Mouse (Mus musculus) kidney, postnatal 25 days (tissue): Measurements from ENCODE around the gene St6galnac1.
"Not testable (repeated sequence)": the region's sequence is repeated elsewhere in the genome, so short reads cannot be mapped to it uniquely, and the experiment has no call there.

ENCODE experiments used
- DNase-seq, 2 experiments: peaks; one replicate each; pipeline ENCODE4 v3.0.0; 2021; ENCODE audit warnings: mixed read lengths in 2 of 2

Gene St6galnac1

GRCm38 (mm10) chr11:116807116-116807515 is 31.8 kb upstream of the St6galnac1 start:
- DNase-seq = no peak

GRCm38 (mm10) chr11:116806136-116807071 is 31.1 kb upstream of the St6galnac1 start:
- no peak for DNase-seq

- DNase-seq = no peak
Measured at GRCm38 (mm10) chr11:116802709-116803108, 27.4 kb upstream of the St6galnac1 start.

DNA sequence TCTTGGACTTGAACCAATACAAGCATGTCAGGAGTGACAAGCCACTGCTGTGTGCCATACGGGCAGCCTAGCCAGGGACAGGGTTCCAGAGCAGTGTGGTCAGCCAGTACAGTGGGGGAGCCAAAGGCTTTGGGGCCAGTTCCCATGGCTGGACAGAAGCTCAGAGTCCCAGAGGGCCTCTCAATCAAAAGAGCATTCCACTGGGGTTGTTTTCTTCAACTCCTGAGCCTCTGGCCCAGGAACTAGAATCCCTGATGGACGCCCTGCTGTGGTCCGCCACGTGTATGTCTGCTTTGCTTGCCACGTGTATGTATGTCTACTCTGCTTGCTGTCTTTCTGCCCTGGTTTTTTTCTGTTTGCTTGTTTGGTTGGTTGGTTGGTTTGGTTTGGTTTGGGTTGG is 25.8 kb upstream of the St6galnac1 start:
- no peak for DNase-seq

- no peak for DNase-seq
Measured at GRCm38 (mm10) chr11:116799364-116799763, 24.1 kb upstream of the St6galnac1 start.

GRCm38 (mm10) chr11:116784221-116784620 is 8.9 kb upstream of the St6galnac1 start:
- DNase-seq = no peak

- DNase-seq = no peak
Measured at GRCm38 (mm10) chr11:116782737-116783145, 7.4 kb upstream of the St6galnac1 start.

DNA sequence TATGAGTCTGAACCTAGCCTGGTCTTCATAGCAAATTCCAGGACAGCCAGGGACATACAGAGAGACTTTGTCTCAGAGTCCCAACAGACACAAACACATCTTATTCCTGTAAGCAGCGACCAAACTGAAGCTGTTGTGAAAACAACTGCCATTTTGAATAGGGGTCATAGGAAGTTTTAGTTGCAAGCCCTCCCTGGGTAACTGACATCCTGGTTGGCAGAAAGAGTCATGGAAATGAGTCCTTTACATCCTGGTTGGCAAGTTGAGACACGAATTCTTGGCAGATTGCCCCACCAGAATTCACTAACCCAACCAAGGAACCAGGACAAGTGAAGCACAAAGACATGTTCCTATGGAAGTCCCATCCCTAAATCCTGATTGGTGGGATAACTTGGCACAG is 2.1 kb downstream of the St6galnac1 start:
- DNase-seq = no peak

DNA sequence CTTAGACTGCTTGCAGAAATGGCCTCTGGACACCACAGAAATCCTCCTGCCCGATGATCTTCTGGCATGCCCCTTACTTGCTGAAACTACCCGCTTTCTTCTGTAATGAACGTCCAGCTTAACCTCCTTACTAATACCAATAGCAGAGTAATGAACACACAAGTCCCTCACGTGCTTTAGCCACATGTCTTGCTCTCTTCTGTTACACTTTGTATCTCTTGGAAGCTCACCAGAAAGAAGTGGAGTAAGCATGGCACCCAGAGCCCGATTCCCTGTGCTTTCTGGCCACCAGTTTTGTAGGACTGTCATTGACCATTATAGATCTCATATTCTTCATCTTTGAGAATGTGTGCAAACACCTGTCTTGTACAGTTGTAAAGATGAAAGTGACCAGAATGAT is 5.4 kb downstream of the St6galnac1 start:
- no peak for DNase-seq

DNA sequence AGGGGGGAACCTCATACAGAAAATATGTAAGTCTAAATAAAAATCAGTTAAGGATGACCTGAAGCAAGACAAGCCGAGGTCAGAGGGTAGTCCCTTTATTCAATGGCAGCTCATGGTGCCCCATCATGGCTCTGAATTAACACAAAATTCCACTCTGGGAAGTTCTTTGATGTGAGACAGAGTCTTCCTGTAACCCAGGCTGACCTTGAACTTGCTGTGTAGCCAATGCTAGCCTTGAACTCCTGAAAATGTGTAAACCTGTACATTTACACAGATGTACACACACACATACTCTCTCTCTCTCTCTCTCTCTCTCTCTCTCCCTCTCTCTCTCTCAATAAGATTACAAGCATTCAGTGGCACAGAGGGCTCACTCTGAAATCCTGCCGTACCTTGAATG is 10.4 kb downstream of the St6galnac1 start:
- DNase-seq = no peak

DNA sequence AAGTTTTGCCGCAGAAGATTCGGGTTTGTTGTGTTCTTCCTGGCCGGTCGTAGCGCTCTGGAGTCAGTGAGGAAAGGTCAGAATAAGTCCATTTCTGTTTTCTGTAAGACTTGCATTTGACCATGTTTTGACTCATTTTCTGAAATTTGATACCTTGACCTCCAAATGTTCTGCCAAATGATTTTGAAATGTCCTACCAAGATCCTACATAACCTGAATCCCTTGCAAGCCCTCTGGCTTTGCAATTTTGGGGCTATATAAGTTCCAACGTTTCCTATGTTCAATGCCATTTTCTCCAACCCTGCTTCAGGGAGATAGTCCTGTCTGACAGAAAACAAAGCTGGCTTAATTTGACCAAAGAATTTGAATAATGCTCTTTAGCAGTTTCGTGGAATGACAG is 11.0 kb downstream of the St6galnac1 start:
- DNase-seq = no peak

- DNase-seq = peak in 1 of 2 experiments; percentile 28
Measured at GRCm38 (mm10) chr11:116755191-116755590, 20.1 kb downstream of the St6galnac1 start.

DNA sequence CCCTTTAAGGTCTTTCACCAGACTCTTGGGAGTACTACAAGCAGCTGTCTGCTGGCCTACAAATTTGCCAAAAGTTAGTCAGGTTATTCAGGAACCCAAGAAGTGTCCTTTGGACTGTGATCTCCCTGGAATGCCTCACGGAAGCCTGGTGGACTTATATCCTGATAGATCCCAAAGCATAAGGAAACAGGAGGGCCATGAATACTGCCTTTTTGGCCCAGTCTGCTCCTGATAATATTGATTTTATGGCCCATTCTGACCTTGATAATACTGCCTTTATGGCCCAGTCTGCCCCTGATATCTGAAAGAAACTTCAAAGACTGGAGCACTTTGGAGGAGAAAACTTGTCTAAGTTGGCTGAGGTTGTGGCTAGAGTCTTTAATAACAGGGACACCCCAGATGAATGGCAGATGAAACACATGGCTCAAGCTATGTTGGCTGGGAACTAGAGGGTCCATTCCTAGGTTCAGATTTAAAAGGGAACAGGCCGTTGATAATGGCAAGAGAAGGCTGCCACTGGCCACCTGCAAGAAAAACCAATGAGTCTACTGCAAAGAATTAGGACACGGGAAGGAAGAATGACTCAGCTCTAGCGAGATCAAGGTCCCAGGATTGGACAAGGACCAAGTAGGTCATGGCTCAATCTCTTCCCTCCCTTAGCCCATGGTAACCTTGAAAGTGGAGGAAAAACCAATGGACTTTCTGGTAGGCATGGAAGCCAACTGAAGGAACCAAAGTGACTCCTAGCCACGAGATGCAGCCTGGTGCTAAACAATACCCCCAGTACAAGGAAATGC is 21.4 kb downstream of the St6galnac1 start:
- DNase-seq = peak; percentile 27 to 56

- DNase-seq = no peak
Measured at GRCm38 (mm10) chr11:116749733-116750132, 25.6 kb downstream of the St6galnac1 start.

GRCm38 (mm10) chr11:116748692-116749091 is 26.6 kb downstream of the St6galnac1 start:
- DNase-seq = not testable (repeated sequence)

DNA sequence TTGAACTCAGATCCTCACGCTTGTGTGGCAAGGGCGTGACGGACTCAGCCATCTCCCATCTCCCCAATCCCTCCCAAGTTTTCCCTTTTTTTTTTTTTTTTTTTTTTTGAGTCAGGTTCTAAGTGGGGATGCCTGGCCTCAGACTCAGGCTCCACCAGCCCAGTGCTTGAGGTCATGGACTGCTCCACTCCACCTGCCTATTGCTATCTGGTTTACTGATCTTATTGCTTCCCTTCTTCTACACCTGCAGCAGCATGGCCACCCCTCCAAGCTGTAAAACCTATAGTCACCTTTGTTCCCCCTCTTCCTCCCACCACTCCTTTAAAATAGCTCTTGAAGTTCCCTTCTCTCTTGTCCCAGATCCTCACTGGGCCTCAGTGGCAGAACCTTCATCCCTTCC is 28.5 kb downstream of the St6galnac1 start:
- not testable (repeated sequence) for DNase-seq

DNA sequence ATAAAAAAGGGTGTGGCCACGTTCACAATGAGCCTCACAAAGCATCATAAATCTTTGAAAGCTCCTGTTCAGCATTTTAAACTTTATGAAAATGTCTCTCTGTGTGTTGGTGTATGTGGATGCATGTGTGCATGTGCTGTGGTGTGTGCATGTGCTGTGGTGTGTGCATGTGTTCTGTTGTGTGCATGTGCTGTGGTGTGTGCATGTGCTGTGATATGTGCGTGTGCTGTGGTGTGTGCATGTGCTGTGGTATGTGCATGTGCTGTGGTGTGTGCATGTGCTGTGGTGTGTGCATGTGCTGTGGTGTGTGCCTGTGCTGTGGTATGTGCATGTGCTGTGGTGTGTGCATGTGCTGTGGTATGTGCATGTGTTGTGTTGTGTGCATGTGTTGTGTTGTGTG is 29.9 kb downstream of the St6galnac1 start:
- not testable (repeated sequence) for DNase-seq

DNA sequence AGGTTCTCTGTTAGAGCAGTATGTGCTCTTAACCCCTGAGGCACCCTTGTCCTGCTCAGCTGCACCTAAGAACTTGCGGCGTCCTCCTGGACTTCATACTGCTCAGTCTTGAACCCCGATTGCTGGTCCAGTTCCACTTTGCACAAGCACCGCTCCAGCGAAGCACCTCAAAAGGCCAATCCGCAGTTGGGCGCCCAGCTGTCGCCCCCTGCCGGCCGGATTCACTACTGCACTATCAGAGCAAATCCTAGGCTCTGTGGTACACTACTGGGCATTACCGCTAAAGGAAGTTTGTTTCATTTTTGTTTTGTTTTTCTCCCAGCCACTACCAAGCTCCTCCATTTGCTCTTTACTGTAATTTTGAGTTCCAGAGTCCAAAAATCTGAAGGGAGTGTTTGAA is 36.9 kb downstream of the St6galnac1 start:
- DNase-seq = peak in 1 of 2 experiments; percentile 32

DNA sequence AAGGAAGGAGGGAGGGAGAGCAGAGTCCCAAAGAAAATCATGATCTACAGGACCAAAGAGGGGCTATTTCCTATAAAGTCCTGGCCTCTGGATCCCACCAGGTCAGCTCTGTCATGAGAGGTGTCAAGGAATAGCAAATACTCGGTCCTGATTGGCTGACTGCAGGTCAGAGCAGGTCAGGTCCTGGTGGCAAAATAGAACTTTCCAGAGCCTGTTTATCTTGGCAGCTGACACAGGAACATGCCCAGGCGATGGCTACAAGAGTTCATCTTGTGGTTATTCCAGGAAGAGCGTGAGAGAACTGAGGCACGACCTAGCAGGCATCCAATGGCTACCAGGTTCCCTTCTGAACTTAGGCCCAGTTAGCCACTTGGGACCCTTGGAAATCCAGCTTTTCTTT is 42.8 kb downstream of the St6galnac1 start:
- no peak for DNase-seq

DNA sequence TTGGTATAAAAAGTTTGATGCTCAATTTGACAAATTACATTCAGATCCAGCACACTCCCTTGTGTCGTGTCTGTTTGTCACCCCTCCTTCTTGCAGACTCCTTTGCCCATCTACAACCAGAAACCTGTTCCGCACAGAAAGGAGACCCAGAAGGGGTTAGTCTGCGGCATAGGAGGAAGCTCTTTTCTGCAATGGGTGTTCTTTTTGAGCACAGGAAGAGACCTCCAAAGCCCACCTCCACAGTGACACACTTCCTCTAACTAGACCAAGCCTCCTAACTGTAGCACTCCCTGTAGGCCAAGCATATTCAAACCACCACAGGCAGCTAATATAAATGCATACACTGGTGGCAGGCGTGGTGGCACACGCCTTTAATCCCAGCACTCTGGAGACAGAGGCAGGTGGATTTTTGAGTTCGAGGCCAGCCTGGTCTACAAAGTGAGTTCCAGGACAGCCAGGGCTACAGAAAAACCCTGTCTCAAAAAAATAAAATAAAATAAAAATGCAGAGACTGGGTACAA is 44.2 kb downstream of the St6galnac1 start:
- not testable (repeated sequence) for DNase-seq

DNA sequence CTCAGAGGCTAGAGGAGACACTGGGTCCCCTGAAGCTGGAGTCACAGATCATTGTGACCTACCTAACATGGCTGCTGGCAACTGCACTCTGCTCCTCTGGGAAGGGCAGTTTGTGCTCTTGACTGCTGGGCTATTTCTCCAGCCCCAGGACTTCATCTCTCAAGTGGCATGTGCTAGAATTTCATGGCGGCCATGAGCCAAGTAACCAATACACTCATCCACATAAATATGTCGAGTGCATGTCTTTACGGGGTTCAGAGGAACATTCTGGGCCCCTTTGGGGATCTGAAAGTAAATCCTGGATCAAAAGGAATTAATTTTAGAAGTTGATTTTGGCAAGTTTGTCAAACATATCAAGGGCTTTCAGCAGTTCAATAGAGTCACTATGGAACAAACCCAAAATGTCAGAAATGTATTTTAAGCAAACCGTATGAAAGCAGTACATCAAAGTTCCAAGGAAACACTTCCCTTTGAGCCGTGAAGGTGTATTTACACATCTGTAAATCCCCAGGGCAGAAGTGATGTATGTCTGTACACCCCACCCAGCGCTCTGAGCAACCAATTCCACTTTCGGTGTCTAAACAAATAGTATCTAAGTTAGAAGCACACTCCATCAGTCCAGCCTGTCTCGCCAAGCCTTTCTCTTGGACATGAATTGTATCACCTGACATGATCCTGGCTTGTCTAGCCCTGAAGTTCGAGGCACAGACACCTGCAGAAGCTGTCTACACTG is 45.9 kb downstream of the St6galnac1 start:
- DNase-seq = no peak

DNA sequence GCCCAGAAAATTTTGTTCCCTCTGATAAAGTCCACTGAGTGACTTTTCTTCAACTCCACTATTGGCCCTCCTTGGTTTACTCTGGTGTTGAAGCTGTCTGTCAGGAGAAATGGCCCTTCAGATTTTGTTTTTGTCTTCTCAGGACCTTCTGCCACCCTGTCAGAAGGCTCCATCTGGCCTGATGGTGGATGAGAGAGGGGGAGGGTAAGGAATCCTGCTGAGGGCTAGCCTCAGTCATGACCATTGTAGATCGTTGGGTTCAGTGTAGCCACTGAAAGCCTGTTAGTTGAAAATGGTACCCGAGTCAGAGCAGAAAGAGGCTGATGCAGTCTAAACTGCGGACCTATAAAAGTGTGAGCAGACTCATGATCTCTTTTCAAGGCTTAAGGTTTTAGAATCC is 49.2 kb downstream of the St6galnac1 start:
- no peak for DNase-seq
